Mouse (Mus musculus): ENCODE data around the gene Nxf3.
"Not testable (repeated sequence)": the region's sequence is repeated elsewhere in the genome, so short reads cannot be mapped to it uniquely, and the experiment has no call there.

The Nxf3 gene

DNA sequence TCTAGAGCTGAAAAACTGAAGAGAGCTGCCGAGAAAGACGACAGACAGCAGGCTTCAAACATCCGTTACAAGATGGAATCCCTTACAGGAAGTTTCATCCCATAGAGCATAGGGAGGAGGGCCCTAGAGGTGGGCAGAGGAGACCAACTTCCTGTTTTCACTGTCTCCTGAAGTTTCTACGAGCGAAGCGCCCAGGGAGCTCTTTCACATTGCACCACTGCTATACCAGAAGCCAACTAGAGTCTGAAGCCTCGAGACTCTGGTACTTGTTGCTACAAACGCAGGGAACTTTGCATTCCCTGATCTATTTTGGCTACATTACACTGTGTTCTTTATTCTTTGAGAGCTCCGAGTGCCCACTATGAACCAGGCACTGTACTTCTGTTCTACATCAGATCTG, at the start of gene Nxf3:
Gene Nxf3 (minus strand): TSS at position 101 of the 400 bp plus-strand sequence.
- in situ Hi-C loops (cut with MseI, MboI), result no loop called here

DNA sequence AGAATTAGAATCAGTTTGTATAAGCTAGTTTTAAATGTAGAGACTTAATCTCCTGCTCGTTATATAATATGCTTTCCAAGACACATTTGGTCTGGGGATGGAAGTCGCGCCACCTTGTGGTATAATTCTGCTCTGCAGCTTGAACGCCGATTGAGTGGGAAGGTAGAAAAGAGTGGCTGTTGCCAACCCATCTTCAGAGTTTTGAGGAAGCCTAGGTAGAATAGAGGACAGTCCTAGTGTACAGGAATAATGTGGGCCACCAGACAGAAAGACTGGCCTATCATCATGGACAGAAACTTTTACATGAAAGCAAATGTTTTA, 42.6 kb upstream of the Nxf3 start:
- in situ Hi-C loops (cut with MseI, MboI), result loop anchor here in 1 of 2 experiments (10.0 kb wide), 1 partner anchor 83 kb away; no protein-coding TSS in a partner anchor

DNA sequence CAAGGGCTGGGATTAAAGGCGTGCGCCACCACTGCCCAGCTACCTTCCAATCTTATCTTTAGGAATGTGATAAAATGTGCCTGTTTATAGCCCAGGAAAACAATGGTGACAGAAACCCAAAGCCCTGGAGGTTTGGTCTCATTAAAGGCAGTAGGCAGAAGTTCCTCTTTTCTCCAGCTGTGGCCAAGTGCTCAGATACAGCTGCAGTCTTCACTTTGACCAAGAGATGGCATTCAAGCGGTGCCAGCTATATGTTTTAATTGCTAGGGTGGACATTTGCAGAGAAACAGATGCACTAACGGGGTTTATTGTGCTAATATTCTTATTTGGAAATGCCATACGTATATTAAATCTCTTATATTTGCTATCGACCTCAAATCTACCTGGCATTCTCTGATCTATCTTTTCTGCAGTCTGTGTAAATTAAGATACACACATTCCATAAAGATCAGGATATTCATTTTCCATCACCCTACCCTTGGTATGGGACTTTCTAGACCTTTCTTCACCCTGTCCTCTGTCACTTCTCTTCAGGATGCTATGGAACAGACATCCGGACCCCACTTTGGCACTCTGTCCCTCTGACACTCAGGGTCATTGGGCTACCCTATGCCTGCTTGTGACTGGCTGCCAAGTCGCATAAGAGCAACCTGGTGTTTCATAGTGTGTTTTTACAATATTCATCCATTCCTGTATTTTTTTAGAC, 42.1 kb upstream of the Nxf3 start:
- in situ Hi-C loops (cut with MseI, MboI), result loop anchor here in 1 of 2 experiments (10.0 kb wide), 1 partner anchor 82 kb away; no protein-coding TSS in a partner anchor

DNA sequence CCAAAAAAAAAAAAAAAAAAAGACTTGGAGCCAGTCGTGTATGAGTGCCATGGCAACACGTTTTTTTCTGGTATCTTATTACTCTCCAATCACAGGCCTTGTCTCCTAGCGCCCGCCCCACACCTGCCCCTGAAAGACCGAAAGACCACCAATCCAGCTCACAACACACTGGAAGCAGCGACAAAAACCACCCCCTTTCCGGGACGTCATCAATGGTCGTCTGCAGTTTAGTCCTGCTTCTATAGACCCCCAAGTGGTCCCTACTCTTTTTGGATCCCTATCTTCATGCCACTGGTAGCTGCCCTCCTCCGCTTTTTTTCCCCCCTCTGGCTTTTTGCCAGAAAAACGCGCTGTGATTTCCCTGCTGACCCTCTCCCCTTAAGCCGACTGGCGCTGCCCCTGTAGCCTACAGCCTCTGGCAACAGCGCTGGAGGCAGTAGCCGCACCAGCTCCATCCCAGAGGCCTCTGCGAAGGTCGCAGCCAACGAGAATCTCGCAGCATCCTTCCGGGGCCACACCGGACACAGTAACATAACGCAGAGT, 30.4 kb upstream of the Nxf3 start:
- in situ Hi-C loops (cut with MseI, MboI), result no loop called here

DNA sequence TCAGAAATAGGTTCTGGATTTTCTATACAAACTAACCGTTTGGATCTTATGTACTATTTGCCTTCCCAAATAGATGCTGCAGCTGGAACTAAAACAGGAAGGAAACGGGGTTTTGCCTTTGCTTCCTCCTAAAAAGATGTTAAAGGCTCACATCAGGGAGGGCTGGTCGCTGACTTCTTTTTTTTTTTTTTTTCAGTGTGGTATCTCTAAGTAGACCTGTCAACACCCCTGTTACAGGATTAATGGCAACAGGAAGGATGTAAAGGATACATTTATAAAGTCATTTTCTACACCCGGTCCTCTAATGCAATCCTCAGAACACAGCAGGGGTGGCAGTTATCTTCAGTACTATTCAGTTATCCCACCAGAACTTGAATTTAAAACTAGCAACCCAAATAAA, 30.0 kb upstream of the Nxf3 start:
- in situ Hi-C loops (cut with MseI, MboI), result no loop called here

DNA sequence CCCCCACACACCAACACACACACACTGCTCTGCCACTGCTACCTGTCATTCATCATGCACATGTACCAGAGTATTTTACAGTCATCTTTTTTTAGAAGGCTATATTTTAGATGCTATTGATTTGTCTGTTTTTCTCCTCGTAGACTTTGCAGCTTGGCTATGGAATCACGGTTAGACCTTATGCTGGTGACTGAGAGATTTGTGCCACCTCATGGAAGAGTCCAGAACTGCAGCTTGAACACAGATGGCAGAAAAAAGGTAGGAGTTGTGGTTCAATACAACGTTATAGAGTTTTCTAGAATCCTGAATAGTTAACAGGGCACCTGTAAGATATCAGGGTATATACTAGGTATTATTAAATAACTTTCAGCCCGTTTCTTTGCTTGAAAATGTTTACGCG, 22.9 kb upstream of the Nxf3 start:
- in situ Hi-C loops (cut with MseI, MboI), result no loop called here

DNA sequence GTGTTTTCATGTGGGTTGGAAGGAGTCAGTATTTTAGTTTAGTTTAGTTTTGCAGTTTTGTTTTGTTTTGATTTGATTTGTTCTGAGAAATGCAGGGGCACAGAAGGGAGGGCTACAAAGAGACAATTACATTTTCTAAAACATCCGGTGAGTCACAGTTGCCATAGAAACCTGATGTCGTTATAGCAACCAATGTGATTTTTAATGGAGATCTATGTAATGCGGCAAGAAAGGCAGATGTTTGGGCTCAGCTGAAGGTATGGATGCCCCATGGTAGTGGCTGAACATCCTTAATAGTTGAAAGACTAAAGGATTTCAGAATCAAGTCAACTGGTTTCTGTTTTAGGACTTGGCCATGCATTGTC, 19.7 kb upstream of the Nxf3 start:
- in situ Hi-C loops (cut with MseI, MboI), result no loop called here

DNA sequence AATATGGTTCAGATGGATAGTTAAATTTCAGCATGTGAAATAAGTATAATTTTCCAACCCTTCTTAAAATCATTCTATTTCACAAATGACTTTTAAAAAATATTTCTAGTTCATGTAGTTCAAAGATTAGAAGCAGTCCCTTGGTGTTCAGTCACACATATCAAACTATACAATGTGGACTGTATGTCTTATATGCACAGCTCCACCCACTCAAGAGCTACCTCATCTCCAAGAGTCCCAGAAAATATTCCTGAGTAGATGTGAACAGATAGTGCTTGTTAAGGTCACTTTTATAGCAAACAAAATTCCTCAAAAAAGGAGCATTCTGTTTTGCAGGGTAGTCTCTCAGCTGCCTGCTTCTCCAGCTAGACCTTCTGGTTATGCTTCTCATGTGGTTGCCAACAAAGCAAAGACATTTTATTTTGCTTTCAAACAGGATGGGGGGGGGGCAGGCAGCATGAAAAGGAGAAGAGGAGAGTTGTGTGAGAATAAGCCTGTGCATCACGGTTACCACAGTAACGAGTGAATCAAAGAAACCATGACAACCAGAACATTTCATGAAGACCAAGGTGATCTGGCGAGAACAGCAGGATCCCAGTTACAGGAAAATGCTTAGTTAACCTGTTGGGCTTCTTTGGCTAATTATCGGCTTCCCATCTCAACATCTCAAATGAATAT, 19.1 kb upstream of the Nxf3 start:
- in situ Hi-C loops (cut with MseI, MboI), result no loop called here

DNA sequence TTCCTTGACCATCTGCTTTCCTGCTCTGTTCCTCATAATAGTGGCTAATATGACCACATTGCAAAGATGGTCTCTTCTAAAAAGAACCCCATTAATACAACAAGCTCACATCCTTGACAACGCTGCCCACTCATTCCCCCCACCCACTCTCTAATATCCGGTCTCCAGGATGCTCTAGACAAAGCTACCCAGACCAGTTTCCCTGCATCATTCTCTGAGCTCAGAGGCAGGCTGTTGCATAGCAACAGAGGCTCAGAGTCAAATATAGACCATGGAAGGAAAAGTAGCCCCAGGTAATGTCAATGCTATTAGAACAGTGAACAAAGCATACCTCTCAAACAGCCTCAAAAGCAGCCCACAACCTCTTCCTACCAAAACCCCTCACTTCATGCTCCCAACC, 9.4 kb upstream of the Nxf3 start:
- in situ Hi-C loops (cut with MseI, MboI), result no loop called here

DNA sequence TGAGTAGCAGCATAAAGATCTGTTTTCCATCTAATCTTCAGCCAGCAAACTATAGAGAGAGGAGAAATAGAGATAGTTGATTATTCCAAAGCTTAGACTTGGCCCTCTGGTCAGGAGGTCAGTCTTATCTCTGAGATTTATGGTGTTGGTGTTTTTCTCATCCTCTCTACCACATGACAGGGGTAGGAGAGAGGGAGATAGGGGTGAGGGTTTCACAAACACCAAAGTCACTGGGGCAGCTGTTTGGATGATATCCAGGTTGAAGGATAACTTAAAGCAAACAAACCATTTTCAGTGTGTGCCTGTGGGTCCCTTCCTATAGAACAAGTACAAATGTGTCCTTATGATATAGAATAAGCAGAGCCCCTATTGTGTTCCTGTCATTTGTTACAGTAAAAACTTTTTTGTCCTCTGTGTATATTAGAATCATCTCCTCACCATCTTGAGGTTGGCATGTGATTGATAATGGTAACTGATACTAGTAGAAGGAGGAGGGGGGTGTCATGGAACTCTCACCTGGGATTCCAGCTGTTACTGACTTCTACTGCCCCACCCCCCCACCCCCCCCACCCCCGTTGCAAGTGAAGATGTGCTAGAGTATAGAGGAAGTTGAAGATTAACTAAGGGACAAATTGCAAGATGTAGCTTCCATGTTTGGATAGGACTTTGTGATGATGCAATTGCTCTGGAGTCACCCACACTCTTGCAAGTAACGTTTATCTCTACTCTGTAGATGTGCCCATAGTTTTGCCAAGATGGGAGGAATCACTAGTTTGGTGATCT, 7.6 kb upstream of the Nxf3 start:
- in situ Hi-C loops (cut with MseI, MboI), result no loop called here

DNA sequence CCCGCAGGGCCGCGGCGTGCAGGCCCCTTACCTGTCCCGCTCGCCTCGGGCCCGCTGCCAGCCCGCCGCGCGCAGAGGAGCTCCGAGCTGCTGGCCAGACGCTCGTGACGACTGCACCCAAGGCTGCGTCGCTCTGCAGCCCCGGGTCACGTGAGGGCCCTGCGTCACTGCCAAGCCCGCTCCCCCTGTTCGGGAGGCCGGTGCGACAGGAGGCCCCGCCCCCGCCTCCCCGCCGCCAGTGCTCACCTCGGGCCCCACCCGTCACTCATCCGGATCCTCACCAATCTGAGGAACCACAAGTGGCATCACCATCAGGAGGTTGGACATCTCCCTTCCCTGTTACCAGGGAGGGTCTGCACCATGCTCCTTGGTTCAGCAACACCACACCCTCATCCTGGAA, 17.0 kb downstream of the Nxf3 start, which contains the start of gene Bex2:
Gene Bex2 (minus strand): TSS at position 217 of the 400 bp plus-strand sequence.
- in situ Hi-C loops (cut with MseI, MboI), result not testable (repeated sequence)

DNA sequence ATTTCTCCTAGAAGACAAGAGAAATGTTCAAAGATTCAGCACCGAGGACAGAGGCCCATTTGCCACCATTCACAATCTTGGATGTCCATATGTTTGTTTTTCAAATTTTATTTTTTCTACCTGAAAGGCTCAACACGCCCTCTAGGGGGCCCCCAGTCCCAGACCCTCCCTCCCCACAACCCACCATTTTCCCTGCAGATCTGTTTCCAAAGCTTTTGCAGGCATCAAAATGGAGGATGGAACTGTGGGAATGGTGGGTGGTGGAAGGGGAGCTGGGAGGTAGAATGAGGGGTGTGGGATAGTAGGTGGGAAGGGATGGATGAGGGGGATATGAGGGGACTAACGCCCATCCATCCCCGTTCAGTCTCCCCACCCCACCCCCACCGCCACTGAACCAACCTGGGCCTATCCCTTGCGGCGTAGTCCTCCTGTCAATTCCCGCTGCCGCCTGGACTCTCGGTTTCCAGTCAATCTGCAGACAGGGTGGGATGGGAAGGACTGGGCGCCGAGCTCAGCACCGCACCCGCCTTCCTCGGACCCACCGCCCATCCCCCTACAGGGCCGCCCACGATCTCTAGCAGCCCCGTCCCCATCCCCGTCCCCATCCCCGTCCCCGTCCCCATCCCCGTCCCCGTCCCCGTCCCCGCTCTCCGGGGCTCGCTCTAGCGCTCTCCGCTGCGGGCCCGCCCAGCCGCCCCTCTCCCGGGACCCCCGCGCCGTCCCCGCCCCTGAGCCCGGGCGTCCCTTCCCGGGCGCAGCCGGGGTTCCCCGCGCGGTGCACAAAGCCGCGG, 17.7 kb downstream of the Nxf3 start:
- in situ Hi-C loops (cut with MseI, MboI), result not testable (repeated sequence)

DNA sequence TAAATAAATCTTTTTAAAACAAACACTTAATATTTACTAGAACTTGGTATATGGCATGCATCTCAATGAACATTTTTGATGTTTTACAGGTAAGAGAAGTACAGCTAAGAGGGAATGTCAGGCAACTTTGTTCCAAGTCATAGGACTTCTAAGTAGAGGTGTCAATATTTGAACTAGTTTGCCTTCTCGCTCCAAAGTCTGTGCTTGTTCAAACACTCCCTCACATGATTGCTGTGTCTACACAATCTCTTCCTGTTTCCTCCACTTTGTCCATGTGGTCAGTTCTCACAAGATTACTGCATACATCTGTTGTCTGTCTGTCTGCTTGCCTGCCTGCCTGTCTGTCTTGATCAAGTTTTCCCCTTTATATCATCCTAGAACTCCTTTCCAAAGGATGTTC, 24.4 kb downstream of the Nxf3 start:
- in situ Hi-C loops (cut with MseI, MboI), result no loop called here

DNA sequence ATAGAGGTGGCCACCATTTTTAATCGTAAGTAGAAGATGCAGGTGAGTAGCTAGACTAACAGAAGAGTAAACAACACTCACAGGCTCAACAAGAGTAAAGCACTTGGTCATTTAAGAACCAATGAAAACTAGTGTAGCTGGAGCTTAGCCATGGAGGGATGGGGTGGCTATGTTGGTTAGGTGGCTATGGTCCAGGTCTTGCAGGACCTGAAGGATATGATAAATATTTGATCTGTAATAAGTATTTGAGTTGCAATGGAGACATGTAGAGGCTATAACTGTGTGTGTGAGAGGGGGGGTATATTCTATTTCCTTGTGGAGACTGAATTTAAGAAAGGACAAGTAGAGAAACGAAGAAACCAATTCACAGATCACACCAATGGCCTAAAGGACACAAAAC, 33.8 kb downstream of the Nxf3 start:
- in situ Hi-C loops (cut with MseI, MboI), result no loop called here

DNA sequence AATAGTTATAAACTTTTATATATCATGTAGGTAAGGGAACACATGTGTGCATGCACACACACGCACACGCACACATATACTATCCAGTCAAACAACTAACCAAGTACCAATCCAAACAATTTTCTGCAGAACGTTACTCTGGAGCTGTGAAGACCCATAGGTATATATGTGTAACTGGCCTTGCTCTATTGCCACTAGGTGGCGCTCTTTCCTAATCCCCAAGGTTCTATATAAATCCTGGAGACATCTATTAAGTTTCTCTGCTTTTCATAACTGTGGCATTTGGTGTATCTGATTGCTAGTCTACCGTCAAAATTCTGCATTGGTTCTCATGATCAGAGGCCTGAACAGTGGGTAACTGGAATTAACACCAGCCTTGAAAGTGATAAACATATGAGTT, 37.5 kb downstream of the Nxf3 start:
- in situ Hi-C loops (cut with MseI, MboI), result loop anchor here (10.0 to 25.0 kb wide), 2 partner anchors 77 to 265 kb away; no protein-coding TSS in a partner anchor

DNA sequence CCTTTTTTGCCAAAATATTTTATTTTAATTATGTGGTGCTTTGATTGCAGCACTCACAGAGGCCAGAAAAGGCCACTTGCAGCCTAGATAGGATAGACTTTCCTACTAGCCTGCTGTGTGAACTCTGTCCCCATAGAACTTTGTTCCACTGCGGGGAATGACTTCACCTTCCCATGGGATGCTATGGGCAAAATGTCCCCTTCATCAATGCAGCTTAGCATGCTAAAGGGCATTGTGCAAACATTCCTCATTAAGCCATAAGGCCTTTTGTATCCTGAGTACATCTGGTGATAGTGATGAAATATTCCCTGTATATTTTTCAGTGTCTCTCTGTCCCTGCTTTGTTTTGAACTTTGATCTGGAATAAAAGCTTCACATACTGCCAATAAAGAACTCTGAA, 41.3 kb downstream of the Nxf3 start:
- in situ Hi-C loops (cut with MseI, MboI), result loop anchor here (10.0 to 25.0 kb wide), 2 partner anchors 81 to 269 kb away; no protein-coding TSS in a partner anchor

DNA sequence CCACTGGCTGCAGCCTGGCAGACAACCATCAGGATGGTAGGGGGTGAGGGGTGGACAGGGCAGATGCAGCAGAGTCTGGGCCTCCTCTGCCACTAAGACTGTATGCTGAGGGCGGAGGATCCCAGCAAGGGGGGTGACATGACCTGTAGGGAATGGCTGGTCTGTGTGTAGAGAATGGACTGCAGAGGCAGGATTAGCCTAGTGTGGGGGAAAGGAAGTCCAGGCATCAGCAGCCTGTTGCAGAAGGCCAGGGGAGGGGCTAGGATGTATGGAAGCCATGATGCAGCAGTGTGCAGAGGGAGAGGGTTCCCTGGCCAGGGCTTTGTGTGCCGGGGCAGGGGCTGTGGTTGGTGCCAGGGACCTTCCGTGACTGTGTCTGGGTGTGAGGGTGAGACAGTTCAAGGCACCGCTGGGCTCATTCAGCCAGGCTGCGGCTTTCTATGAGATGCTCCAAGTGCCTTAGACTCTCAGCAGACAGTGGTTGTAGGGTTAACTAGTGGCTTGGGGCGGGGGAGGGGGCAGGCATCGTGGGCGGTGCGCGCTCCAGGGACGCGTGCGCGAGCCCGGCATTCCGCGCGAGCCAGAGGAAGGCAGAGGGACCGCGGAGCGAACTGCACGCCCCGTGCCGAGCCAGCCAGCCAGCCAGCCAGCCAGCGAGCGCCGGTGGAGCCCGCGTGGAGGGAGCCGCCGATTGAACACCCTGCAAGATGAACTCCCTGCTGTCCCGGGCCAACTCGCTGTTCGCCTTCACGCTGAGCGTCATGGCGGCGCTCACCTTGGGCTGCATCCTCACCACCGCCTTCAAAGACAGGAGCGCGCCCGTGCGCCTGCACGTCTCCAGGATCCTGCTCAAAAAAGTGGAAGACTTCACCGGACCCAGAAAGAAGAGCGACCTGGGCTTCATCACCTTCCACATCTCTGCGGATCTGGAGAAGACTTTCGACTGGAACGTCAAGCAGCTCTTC, 52.0 kb downstream of the Nxf3 start, which contains the start of gene Arxes1:
Gene Arxes1 (plus strand): TSS at position 569 of the 965 bp plus-strand sequence.
- in situ Hi-C loops (cut with MseI, MboI), result loop anchor here in 1 of 2 experiments (25.0 kb wide), 1 partner anchor 279 kb away; no protein-coding TSS in a partner anchor

DNA sequence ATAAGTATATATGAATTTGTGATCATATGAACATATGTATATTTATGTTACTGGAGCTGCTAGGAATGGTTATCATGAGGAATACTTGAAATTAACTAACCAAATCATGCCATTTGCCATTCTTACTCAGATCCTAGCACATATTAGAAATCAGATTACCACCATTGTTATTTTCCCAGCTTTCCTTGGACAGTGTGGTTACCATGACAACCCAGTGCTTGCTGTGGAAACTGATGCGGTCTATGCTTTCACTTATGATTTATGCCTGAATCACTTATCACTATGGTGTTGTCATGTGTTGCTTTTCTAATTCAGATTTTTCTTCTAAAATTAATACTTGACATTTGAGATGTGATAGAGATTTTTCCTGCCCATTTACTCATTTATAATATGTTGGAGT, 54.7 kb downstream of the Nxf3 start:
- in situ Hi-C loops (cut with MseI, MboI), result loop anchor here in 1 of 2 experiments (25.0 kb wide), 1 partner anchor 282 kb away; no protein-coding TSS in a partner anchor

Measured in mouse trophoblast stem cell (cell line).